Mouse (Mus musculus) liver, embryonic 16.5 days (tissue): Measurements from ENCODE around the gene Ankrd26. TPM values are rescaled to one million over a fixed set of nuclear protein-coding genes. Genes with fewer than 3 reads are reported as not detected.
A peak's percentile ranks its signal among the peaks of the same experiment; 100 is the strongest.

Experiments used
- ATAC-seq: fragments of 200-750 bp; cut with Nextera tagmentation; 2 replicates; pipeline ENCODE4 v1.8.0; 2017; ENCODE audit warnings: low read depth, mild to moderate bottlenecking, moderate number of reproducible peaks, moderate library complexity
- H3K27ac ChIP-seq: fragments of 300-500 bp; sonication (generic); 2 replicates; pipeline ENCODE4 v1.5.1; 2014; ENCODE audit warnings: mild to moderate bottlenecking, low read length
- H3K27me3 ChIP-seq: fragments of 300-500 bp; sonication (generic); 2 replicates; pipeline ENCODE4 v1.6.1; 2014; ENCODE audit warnings: low read depth, low read length, mixed read lengths; ENCODE audit not compliant: control insufficient read depth, insufficient read depth
- H3K36me3 ChIP-seq: fragments of 300-500 bp; sonication (generic); 2 replicates; pipeline ENCODE4 v1.6.1; 2014; ENCODE audit warnings: mild to moderate bottlenecking; ENCODE audit not compliant: control insufficient read depth, insufficient read depth
- H3K4me1 ChIP-seq: fragments of 300-500 bp; sonication (generic); 2 replicates; pipeline ENCODE4 v1.6.1; 2014; ENCODE audit warnings: low read depth, low read length, mixed read lengths; ENCODE audit not compliant: control insufficient read depth
- H3K4me2 ChIP-seq: fragments of 300-500 bp; sonication (generic); 2 replicates; pipeline ENCODE4 v1.6.1; 2014; ENCODE audit warnings: low read depth, low read length, mixed read lengths
- H3K4me3 ChIP-seq: fragments of 300-500 bp; sonication (generic); 2 replicates; pipeline ENCODE4 v1.5.1; 2014; ENCODE audit warnings: low read depth, mild to moderate bottlenecking, low read length
- H3K9ac ChIP-seq: fragments of 300-500 bp; sonication (generic); 2 replicates; pipeline ENCODE4 v1.6.1; 2014; ENCODE audit warnings: low read depth, low read length
- H3K9me3 ChIP-seq: fragments of 300-500 bp; sonication (generic); replicated peaks from 2 replicates; pipeline ENCODE4 v1.6.1; 2016; ENCODE audit warnings: low read length; ENCODE audit not compliant: control insufficient read depth
- WGBS: fragments of 180-500 bp; shearing (Covaris S2); extraction: QIAGEN DNeasy Blood & Tissue Kit; methylation state at CpG from one replicate; pipeline ENCODE4 v1.1.7; 2014; ENCODE audit not compliant: insufficient replicate concordance; 5-methylcytosine and 5-hydroxymethylcytosine counted together
- polyA plus RNA-seq: library from polyadenylated mRNA; unstranded; fragments of >200 nt; fragmentation: Nextera tagmentation; extraction: Ambion mirVana; gene quantifications from 2 replicates; pipeline ENCODE4 v1.2.1, GENCODE M21; 2015

Gene Ankrd26
- polyA plus RNA-seq, 1 experiment from 2014 or later, result 6.3 TPM

DNA sequence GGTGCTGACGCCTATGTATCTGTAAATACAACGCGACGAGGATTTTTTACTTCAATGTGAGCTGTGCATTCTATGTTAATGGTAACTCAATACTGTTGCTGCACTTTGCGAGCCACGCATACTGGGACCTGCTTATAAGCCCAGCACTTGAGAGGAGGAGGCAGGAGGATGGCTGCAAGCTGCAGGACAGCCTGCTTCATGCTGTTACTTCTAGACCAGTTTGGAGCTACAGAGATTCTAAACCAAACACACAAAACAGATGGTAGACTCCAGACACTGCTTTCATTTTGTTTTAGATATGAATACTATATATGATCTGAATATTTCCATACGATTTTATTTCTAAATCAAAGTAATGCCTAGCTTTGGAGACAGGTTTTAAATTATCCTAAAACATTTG is 41.4 kb downstream of the Ankrd26 start:
- Histone ChIP-seq H3K36me3 (peaks cover 12% of the 10 kb centered on the region; the same call in 1 of the 2 replicates), H3K9me3 (no peaks in the 10 kb centered on the region), H3K4me3 (no peak overlapping the region), H3K9ac (no peak overlapping the region), H3K27me3 (no peaks in the 10 kb centered on the region), H3K27ac (no peak overlapping the region), H3K4me2 (no peak overlapping the region), H3K4me1 (no peaks in the 10 kb centered on the region)
- ATAC-seq, result no peak
- 78% methylated on average over 7 of the region's 7 CpGs for WGBS

DNA sequence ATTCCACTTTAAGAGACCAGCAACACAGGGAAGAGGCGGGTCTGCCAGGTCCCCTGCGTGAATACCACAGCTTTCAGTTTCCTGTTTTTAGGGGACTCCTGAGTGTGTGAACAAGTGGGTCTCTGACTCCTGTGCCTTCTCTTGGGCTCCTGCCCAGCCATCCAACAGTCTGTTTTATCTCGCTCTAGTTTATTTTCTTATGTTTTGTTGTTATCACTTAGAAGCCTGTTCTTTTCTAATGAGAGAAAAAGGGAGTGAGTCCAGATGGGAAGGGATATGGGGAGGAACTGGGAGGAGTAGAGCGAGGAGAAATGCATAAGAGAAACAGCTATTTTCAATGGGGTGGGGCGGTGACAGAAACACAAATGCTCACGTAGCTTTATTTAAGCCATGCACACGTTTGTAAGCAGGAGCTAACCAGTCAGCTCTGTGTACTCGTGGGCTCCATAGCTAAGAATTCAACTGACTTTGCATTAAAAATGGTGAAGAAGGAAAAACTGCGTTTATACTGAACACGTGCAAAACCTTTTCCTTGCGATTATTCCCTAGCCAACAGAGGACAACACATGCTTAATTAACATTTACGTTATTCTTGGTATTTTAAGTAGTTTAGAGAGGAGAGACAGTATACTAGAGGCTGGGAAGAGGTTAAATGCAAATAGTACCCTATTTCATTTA is 48.6 kb downstream of the Ankrd26 start:
- H3K36me3 ChIP-seq, result peaks cover 4% of the 10 kb centered on the region

DNA sequence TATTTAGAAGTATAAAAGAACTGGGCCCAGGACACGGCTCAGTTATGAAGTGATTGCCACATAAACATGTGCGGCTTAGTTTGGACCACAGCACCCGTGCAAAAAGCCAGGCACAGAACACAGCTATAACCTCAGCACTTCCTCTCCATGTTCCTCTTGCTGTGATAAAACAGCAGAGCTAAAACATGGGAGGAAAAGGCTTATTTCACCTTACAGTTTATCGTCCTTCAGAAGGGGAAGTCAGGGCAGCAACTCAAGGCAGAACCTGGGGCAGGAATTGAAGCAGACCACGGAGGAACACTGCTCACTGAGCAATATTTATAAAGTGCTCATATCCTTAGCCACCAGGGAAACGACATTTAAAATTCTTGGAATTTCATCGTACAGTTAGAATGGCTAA is 63.0 kb downstream of the Ankrd26 start:
- 49% methylated on average over 7 of the region's 7 CpGs for WGBS
- no peak overlapping the region for H3K27ac ChIP-seq
- no peaks in the 10 kb centered on the region for H3K27me3 ChIP-seq
- H3K4me3 ChIP-seq, result no peak overlapping the region
- no peaks in the 10 kb centered on the region; the same call in 1 of the 2 replicates for H3K36me3 ChIP-seq
- H3K4me2 ChIP-seq, result no peak overlapping the region
- ATAC-seq, result no peak
- no peaks in the 10 kb centered on the region for H3K4me1 ChIP-seq
- no peak overlapping the region for H3K9ac ChIP-seq
- no peaks in the 10 kb centered on the region for H3K9me3 ChIP-seq

More for the DNA sequence above, 48.6 kb downstream of the Ankrd26 start:
- Histone ChIP-seq H3K4me2 (no peak overlapping the region), H3K9me3 (no peaks in the 10 kb centered on the region), H3K4me1 (no peaks in the 10 kb centered on the region), H3K27ac (no peak overlapping the region), H3K4me3 (no peak overlapping the region), H3K27me3 (no peaks in the 10 kb centered on the region), H3K9ac (no peak overlapping the region)
- no peak for ATAC-seq
- WGBS, result 74% methylated on average over 12 of the region's 12 CpGs

GRCm38 (mm10) chr6:118482125-118482524 is 79.9 kb downstream of the Ankrd26 start:
- no peaks in the 10 kb centered on the region for H3K36me3 ChIP-seq
- H3K27me3 ChIP-seq, result peaks cover 17% of the 10 kb centered on the region
- no peak overlapping the region for H3K9ac ChIP-seq
- no peak for ATAC-seq
- no peak overlapping the region for H3K4me2 ChIP-seq
- 69% methylated on average over 1 of the region's 1 CpGs for WGBS
- no peaks in the 10 kb centered on the region for H3K9me3 ChIP-seq
- no peak overlapping the region for H3K27ac ChIP-seq
- no peak overlapping the region for H3K4me3 ChIP-seq
- H3K4me1 ChIP-seq, result no peaks in the 10 kb centered on the region

DNA sequence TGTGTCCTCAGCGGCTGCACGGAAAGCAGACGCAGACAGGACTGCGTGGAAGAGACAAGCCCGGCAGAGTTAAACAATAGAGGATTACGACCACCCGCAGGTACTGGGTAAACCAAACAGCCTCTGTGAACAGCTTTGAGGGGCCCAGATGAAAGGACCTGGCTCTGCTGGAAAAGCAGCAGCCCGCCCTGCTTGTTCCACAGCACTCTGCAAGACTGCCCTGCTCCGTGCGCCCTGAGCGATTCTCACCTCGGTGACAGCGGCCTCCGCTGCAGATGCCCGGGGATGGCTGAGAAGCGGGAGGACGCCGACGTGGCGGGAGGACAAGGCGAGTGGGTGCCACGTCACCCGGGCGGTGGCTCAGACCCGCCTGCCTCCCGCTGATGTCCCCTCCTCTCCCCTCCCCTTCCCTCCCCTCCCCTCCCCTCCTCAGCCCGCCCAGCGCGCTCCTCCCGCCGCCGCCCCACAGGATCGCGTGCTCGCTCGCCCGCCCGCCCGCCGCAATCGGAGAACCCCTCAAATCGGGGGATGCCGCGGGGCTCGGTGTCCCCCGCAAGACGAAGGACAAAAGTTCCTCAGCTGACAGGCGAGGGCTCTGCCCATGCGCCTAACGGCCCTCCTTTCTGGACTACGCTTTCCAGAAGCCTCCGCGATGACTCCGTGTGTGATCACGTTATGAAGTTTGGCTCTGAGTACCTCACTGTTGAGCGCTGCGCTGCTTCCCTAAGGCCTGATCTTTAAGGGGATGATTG is 82.9 kb downstream of the Ankrd26 start, which contains the start of gene Zfp9:
TSS of gene Zfp9 (minus strand) at position 364 of the 752 bp plus-strand sequence.
- H3K36me3 ChIP-seq, result no peaks in the 10 kb centered on the region
- H3K9me3 ChIP-seq, result no peaks in the 10 kb centered on the region
- peak within 1 kb of the TSS; percentile 58 for H3K4me3 ChIP-seq
- peak within 1 kb of the TSS; percentile 69 for H3K4me2 ChIP-seq
- peak within 1 kb of the TSS; percentile 43 for H3K9ac ChIP-seq
- ATAC-seq, result peak; percentile 95
- peaks cover 17% of the 10 kb centered on the region for H3K27me3 ChIP-seq
- WGBS, result 2% methylated on average over 39 of the region's 57 CpGs
- H3K4me1 ChIP-seq, result no peaks in the 10 kb centered on the region
- H3K27ac ChIP-seq, result no peak within 1 kb of the TSS

DNA sequence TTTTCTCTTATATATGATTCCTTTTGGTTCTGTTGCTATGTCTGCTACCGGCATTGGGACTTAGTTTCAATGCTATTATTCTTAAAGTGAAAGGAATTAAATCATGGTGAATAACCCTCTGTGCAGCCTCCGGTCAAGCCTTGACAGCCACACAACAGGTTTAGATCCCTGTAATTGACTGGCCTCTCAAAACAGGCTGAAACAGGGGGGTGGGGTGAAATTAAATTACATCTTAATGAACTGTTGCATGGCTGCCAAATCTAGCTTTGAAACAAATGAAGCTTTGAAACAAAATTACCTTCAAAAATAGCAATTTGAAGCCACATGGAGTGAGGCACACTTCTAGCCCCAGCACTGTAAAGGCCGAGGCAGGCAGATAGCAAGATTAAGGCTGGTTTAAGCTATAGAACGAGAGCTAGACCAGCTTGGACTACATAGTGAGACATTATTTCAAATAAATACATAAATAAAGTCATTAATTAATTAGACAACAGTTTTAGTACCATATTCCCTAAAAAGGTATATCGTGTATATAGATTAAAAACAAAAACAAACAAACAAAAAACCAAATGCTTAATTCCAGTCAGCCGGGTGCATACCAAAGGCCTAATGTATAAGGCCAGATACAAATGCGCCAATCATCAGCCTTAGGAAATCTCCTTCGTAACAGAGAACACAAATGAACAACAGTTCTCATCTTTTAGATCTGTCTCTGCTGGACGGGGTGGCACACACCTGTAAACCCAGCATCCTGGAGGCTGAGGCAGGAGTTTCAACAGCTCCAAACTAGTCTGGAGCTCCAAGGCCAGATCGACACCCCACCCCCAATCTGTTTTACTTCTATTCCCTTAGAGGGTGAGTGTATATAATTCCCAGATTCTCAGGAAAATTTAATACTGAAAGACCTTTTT is 83.9 kb downstream of the Ankrd26 start:
- Histone ChIP-seq H3K27me3 (peaks cover 17% of the 10 kb centered on the region), H3K4me1 (no peaks in the 10 kb centered on the region), H3K36me3 (no peaks in the 10 kb centered on the region), H3K9ac (0 out of 2 replicates have a peak overlapping the region, but pooled peaks have one; percentile 22), H3K9me3 (no peaks in the 10 kb centered on the region), H3K4me2 (peak overlapping the region; percentile 69), H3K4me3 (peak overlapping the region; percentile 58), H3K27ac (no peak overlapping the region)
- 49% methylated on average over 10 of the region's 10 CpGs for WGBS
- ATAC-seq, result no peak

GRCm38 (mm10) chr6:118462069-118462705 is 99.8 kb downstream of the Ankrd26 start:
- WGBS, result 72% methylated on average over 15 of the region's 15 CpGs

DNA sequence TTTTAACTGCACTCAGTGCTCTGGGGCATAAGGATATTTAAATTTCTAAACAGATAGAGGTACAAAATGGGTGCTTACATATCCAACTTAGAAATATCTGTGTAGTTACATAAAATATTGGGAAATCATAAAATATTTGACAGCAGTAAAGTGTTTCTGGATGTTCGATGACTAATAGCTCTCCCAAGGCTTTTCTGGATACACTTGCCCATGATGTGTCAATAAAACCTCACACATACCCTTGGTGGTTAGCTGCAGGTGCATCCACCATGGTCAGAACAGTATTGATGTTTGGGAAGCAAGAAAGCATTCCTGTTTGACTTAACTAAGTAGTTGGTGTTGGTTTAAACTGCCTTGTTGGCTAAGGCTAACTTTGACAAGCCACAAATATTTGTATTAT is 104.3 kb downstream of the Ankrd26 start:
- Histone ChIP-seq H3K27me3 (no peaks in the 10 kb centered on the region), H3K4me1 (no peaks in the 10 kb centered on the region; the same call in none of the 2 replicates), H3K9ac (no peak overlapping the region), H3K36me3 (no peaks in the 10 kb centered on the region), H3K9me3 (no peaks in the 10 kb centered on the region), H3K4me3 (no peak overlapping the region), H3K4me2 (no peak overlapping the region), H3K27ac (no peak overlapping the region)
- no peak for ATAC-seq
- WGBS, result 57% methylated on average over 1 of the region's 1 CpGs

More at GRCm38 (mm10) chr6:118462069-118462705, 99.8 kb downstream of the Ankrd26 start:
- Histone ChIP-seq H3K27me3 (no peaks in the 10 kb centered on the region), H3K27ac (no peak overlapping the region), H3K36me3 (no peaks in the 10 kb centered on the region), H3K4me2 (no peak overlapping the region), H3K4me1 (no peaks in the 10 kb centered on the region), H3K9ac (no peak overlapping the region), H3K4me3 (no peak overlapping the region), H3K9me3 (no peaks in the 10 kb centered on the region)
- ATAC-seq, result no peak
